Mouse (Mus musculus) neural tube, embryonic 12.5 days (tissue): Measurements from ENCODE around the gene Rap1gap. TPM values are rescaled to one million over a fixed set of nuclear protein-coding genes. Genes with fewer than 3 reads are reported as not detected.

ENCODE experiments used
- ATAC-seq: fragments of 200-750 bp; cut with Nextera tagmentation; 2 replicates; pipeline ENCODE4 v1.8.0; 2017; ENCODE audit warnings: low read depth, mild to moderate bottlenecking, moderate TSS enrichment, moderate library complexity; ENCODE audit not compliant: low FRiP score
- H3K27ac ChIP-seq: fragments of 300-500 bp; sonication (generic); 2 replicates; pipeline ENCODE4 v1.5.1; 2016
- H3K27me3 ChIP-seq: fragments of 300-500 bp; sonication (generic); replicated peaks from 2 replicates; pipeline ENCODE4 v1.6.1; 2016; ENCODE audit warnings: mild to moderate bottlenecking
- H3K36me3 ChIP-seq: fragments of 300-500 bp; sonication (generic); 2 replicates; pipeline ENCODE4 v1.6.1; 2016; ENCODE audit warnings: mild to moderate bottlenecking
- H3K4me1 ChIP-seq: fragments of 300-500 bp; sonication (generic); 2 replicates; pipeline ENCODE4 v1.6.1; 2016
- H3K4me2 ChIP-seq: fragments of 300-500 bp; sonication (generic); replicated peaks from 2 replicates; pipeline ENCODE4 v1.6.1; 2016; ENCODE audit warnings: mild to moderate bottlenecking
- H3K4me3 ChIP-seq: fragments of 300-500 bp; sonication (generic); 2 replicates; pipeline ENCODE4 v1.5.1; 2016
- H3K9ac ChIP-seq: fragments of 300-500 bp; sonication (generic); 2 replicates; pipeline ENCODE4 v1.6.1; 2016; ENCODE audit warnings: mild to moderate bottlenecking
- H3K9me3 ChIP-seq: fragments of 300-500 bp; sonication (generic); 2 replicates; pipeline ENCODE4 v1.6.1; 2016; ENCODE audit warnings: mild to moderate bottlenecking
- WGBS: fragments of 180-500 bp; shearing (Covaris S2); methylation state at CpG from one replicate; pipeline ENCODE4 v1.1.7; 2016; 5-methylcytosine and 5-hydroxymethylcytosine counted together
- polyA plus RNA-seq: library from polyadenylated mRNA; unstranded; fragments of >200 nt; fragmentation: Nextera tagmentation; extraction: Ambion mirVana; gene quantifications from 2 replicates; pipeline ENCODE4 v1.2.1, GENCODE M21; 2016

Rap1gap gene
- 18.3 and 24.7 TPM in 2 replicates for polyA plus RNA-seq

DNA sequence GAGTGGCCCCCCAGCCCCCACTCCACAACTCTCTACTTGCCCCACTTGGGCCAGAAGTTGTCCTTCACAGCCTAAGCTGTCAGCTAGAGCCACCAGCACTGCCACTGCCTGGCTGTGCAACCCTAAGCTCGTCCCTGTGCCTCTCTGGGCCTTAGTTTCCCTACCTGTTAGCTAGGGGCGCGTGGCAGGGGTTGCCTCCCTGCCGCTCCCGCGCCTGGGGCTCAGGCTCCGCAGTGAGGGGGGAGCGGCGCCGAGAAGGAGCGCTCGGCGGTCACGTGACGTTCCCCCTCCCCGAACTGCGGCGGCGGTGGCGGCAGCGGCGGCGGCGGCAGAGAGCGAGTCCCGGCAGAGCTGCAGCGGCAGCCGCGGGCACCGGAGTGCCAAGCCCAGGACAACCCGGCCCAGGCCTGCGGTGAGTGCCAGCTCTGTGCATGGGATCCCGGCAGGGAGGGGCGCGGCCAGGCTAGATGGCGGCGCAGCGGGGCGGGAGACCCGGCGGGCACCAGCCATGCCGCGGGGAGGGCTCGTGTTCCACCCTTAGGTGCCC lies at the start of gene Rap1gap:
TSS of gene Rap1gap (plus strand) at position 294 of the 547 bp plus-strand sequence.
- peak within 1 kb of the TSS; percentile 69 for H3K9ac ChIP-seq
- under 1% methylated on average over 44 of the region's 44 CpGs for WGBS
- peak within 1 kb of the TSS; percentile 87 for H3K4me2 ChIP-seq
- peaks cover 32% of the 10 kb centered on the region for H3K27me3 ChIP-seq
- peak; percentile 51 for ATAC-seq
- peaks cover 22% of the 10 kb centered on the region for H3K4me1 ChIP-seq
- H3K36me3 ChIP-seq, result no peaks in the 10 kb centered on the region
- H3K4me3 ChIP-seq, result peak within 1 kb of the TSS; percentile 52
- no peak within 1 kb of the TSS for H3K27ac ChIP-seq
- H3K9me3 ChIP-seq, result no peaks in the 10 kb centered on the region

DNA sequence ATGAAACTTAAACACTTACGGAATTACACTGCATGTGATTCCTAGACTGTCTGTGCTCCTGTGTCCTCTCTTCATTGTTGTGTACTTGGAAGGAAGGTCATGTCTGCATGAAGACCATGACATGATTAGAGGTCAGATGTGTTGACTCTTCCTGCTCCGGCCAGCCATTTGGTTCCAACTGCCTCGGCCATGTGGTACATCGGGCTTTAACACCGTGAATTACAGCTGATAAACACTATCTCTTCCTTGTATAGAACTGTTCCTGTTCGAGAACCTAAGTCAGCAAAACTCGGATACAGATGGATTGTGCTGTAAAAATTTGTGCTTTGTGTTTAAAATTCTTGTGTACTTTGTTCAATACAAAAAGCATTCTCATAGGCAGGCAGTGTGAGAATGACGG lies 41.7 kb upstream of the Rap1gap start:
- peaks cover 82% of the 10 kb centered on the region for H3K36me3 ChIP-seq

DNA sequence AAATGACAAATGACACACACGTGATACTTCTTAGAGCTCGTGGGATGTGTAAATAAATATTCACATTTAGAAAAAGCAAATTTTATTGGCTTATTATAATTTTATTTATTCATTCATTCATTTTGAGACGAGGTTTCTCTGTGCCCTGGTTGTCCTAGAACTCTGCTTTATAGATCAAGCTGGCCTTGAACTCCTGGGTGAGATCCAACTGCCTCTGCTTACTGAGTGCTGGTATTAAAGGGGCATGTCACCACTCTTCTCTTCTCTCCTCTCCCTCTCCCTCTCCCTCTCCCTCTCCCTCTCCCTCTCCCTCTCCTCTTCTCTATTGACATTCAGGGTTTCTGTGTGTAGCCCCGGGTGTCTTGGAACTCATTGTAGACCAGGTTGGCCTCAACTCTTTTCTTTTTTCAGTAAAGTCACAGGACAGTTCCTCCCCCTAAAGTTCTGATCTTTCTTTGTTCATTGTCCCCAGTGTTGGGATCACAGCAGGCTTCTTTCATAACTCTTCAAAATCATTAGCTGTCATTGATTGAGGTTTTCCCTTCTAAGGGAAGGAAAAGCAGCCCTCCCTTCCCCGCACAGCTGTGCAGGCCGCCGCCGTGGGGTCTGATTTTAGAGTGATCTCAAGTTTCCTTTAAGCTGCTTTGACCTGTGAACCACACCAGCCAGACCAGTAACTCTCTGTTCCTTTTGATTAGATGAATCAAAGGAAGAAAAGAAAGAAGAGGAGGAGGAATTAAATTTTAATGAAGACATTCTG lies 36.9 kb upstream of the Rap1gap start:
- Histone ChIP-seq H3K27ac (no peak overlapping the region), H3K4me3 (no peak overlapping the region), H3K9me3 (no peaks in the 10 kb centered on the region), H3K4me2 (no peak overlapping the region), H3K27me3 (no peaks in the 10 kb centered on the region), H3K36me3 (peaks cover 81% of the 10 kb centered on the region), H3K4me1 (no peaks in the 10 kb centered on the region), H3K9ac (no peak overlapping the region)
- no peak for ATAC-seq
- 69% methylated on average over 8 of the region's 8 CpGs for WGBS

More for the DNA sequence above, 41.7 kb upstream of the Rap1gap start:
- ATAC-seq, result no peak
- H3K27ac ChIP-seq, result no peak overlapping the region
- WGBS, result 93% methylated on average over 8 of the region's 8 CpGs
- H3K9ac ChIP-seq, result no peak overlapping the region
- H3K4me2 ChIP-seq, result no peak overlapping the region
- H3K4me3 ChIP-seq, result no peak overlapping the region
- H3K4me1 ChIP-seq, result no peaks in the 10 kb centered on the region
- no peaks in the 10 kb centered on the region for H3K27me3 ChIP-seq
- no peaks in the 10 kb centered on the region for H3K9me3 ChIP-seq

DNA sequence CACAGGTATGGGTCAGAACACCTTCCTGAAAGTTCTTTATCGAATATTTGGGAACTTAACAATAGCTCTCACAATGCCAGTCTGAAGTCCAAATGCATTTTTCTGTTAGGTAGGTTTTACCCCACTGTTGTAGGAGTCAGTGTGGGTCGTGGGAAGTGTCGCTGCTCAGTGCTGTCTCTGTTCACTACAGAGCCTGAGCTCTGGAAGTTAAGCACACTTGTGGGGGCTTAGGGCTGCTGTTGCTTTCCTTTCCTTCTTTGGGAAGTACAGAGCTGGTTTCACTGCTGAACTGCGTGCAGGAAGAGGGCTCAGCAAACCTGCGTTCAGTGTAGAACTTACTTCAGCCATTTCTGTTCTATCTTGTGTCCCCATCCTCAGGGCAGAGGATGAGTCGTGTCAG lies 36.1 kb upstream of the Rap1gap start:
- no peak overlapping the region for H3K27ac ChIP-seq
- WGBS, result 92% methylated on average over 6 of the region's 6 CpGs
- no peak for ATAC-seq
- H3K4me3 ChIP-seq, result no peak overlapping the region
- no peaks in the 10 kb centered on the region for H3K9me3 ChIP-seq
- no peak overlapping the region for H3K4me2 ChIP-seq
- H3K4me1 ChIP-seq, result no peaks in the 10 kb centered on the region
- no peak overlapping the region for H3K9ac ChIP-seq
- no peaks in the 10 kb centered on the region for H3K27me3 ChIP-seq
- peaks cover 81% of the 10 kb centered on the region for H3K36me3 ChIP-seq

DNA sequence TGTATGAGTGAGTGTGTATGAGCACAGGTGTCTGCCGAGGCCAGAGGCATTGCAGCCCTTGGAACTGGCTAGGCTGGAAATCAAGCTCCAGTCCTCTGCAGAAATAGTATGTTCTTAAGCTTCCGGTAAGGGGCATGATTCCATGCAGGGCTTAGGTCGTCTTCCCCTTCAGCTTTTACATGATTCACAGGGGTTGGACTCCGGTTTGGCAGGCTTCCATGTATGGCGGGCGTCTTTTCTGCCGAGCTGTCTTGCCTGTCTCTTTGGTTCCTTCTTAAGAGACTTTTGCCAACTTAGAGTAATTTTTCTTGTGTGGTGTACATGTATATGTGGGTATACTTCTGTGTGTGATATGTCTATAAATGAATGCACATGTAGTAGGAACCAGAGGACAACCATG lies 35.2 kb upstream of the Rap1gap start:
- H3K27ac ChIP-seq, result no peak overlapping the region
- no peaks in the 10 kb centered on the region for H3K9me3 ChIP-seq
- no peak overlapping the region for H3K4me2 ChIP-seq
- H3K27me3 ChIP-seq, result no peaks in the 10 kb centered on the region
- no peak overlapping the region for H3K4me3 ChIP-seq
- 97% methylated on average over 7 of the region's 7 CpGs for WGBS
- no peaks in the 10 kb centered on the region for H3K4me1 ChIP-seq
- no peak for ATAC-seq
- H3K9ac ChIP-seq, result no peak overlapping the region
- H3K36me3 ChIP-seq, result peaks cover 79% of the 10 kb centered on the region

DNA sequence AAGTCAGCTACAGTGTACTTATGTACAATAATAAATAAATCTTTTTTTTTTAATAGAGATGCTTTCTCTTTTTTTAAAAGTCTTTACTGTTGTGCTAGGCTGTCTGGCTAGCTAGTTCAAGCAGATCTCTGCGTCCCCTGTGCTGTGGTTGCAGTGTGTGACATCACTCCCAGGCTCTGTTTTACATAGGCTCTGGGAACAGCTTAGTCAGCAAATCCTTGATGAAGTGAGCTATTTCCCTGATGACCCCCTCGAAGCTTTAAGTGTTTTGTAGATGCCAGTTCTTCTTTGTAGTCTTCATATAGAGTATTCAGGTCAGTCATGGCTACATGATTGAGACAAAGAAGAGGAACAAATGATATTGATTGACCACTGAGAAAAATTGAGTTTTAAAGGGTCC lies 34.4 kb upstream of the Rap1gap start:
- Histone ChIP-seq H3K36me3 (peaks cover 79% of the 10 kb centered on the region), H3K4me3 (no peak overlapping the region), H3K27me3 (no peaks in the 10 kb centered on the region), H3K9ac (no peak overlapping the region), H3K4me1 (no peaks in the 10 kb centered on the region), H3K27ac (no peak overlapping the region), H3K9me3 (no peaks in the 10 kb centered on the region), H3K4me2 (no peak overlapping the region)
- WGBS, result 84% methylated on average over 2 of the region's 2 CpGs
- no peak for ATAC-seq

DNA sequence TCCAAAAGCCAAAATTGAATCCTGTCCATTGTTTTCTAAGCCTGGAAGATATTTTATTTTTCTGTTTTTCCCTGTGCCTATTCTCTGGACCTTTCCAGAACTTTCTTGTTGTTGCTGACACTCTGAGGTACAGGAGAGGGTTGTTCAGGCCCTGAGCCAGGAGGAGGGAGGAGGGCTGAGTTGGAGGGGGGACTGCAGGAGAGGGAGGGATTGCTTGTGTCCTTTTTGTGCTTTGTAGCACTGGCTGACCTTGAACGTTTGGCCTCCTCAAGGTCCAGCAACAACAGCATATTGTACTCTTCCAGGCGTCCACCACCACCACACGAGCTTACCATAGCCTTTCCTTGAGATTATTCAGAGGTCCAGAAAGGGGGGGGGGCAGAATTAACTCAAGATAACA lies 32.9 kb upstream of the Rap1gap start:
- Histone ChIP-seq H3K27me3 (no peaks in the 10 kb centered on the region), H3K36me3 (peaks cover 87% of the 10 kb centered on the region), H3K27ac (no peak overlapping the region), H3K4me3 (no peak overlapping the region), H3K9me3 (no peaks in the 10 kb centered on the region), H3K4me2 (no peak overlapping the region), H3K4me1 (no peaks in the 10 kb centered on the region), H3K9ac (no peak overlapping the region)
- 69% methylated on average over 3 of the region's 3 CpGs for WGBS
- no peak for ATAC-seq

DNA sequence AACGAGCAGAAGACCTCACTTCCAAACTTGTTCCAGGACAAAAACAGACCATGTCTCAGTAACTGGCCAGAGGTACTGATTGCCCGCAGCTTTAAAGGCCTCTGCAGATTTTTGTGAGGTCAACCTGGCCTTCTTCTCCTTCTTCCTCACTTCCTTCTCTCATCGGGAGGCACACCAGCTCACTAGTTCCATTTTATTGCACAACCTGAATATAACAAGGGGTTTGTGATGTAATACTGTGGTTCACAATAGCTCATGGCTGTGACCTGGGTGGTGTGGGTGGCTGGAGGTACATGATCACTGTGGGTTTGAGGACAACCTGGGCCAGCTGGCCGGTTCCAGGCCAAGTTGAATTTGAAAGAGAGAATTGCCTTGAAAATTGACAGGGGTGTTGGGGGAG lies 31.1 kb upstream of the Rap1gap start:
- H3K36me3 ChIP-seq, result peaks cover 91% of the 10 kb centered on the region
- H3K4me3 ChIP-seq, result no peak overlapping the region
- no peaks in the 10 kb centered on the region for H3K9me3 ChIP-seq
- H3K4me1 ChIP-seq, result no peaks in the 10 kb centered on the region
- WGBS, result 92% methylated on average over 4 of the region's 4 CpGs
- no peak overlapping the region for H3K9ac ChIP-seq
- no peak overlapping the region for H3K27ac ChIP-seq
- no peak overlapping the region for H3K4me2 ChIP-seq
- H3K27me3 ChIP-seq, result no peaks in the 10 kb centered on the region
- ATAC-seq, result no peak

DNA sequence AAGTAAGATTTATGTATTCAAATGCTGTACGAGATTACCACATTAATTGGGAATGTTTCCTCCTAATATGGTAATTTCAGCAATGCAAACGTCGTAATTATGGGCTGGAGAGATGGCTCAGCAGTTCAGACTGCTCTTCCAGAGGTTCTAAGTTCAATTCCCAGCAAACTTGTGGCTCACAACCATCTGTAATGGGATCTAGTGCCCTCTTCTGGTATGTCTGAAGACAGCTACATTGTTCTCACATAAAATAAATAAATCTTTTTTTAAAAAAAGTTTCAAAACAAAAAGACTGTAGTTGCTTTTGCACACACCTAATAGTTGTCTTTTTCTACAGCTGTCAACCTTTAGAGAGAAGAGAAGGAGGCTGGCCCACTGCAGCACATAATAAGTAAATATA lies 27.9 kb upstream of the Rap1gap start:
- Histone ChIP-seq H3K9me3 (no peaks in the 10 kb centered on the region), H3K4me1 (no peaks in the 10 kb centered on the region), H3K9ac (no peak overlapping the region), H3K4me2 (no peak overlapping the region), H3K36me3 (peaks cover 97% of the 10 kb centered on the region), H3K4me3 (no peak overlapping the region), H3K27ac (no peak overlapping the region), H3K27me3 (no peaks in the 10 kb centered on the region)
- 93% methylated on average over 3 of the region's 3 CpGs for WGBS
- ATAC-seq, result no peak

DNA sequence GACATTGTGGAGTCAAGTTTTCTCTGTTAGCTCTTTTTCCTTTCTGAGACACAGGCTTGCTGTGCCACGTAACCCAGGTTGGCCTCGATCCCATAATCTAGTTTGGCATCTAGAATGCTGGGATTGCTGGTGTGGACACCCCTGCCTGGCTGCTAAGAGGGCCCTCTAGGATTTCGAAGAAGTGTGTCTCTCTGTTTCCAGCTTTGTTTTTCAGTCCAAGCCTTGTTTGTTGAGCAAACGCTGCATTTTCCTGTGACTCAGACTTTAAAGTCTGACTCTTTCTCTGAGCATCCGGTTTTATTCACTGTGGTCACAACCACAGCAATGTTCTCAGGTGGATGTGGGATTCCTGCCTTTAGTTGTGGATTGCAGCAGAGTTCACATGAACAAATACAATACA lies 23.0 kb upstream of the Rap1gap start:
- WGBS, result 85% methylated on average over 5 of the region's 5 CpGs

DNA sequence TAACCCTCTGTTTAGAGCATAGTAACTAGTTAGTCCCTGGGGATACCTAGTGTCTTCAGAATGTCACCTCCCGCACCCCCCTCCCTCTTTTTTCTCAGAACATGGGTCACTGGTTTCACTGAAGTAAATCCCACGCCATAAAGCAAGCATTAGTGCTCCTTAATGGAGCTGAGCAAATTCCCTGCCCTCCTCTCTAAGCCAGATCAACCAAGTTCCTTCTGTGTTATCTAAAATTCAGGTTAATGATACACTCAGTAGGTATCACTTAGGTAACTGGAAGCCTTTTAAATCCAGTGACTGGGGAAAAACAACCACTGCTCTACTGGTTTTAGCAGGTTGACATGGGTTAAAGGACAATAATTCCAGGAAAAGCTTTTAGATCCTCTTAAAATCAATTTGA lies 22.4 kb upstream of the Rap1gap start:
- no peak overlapping the region for H3K4me2 ChIP-seq
- H3K9me3 ChIP-seq, result no peaks in the 10 kb centered on the region
- ATAC-seq, result no peak
- H3K4me3 ChIP-seq, result no peak overlapping the region
- no peak overlapping the region for H3K9ac ChIP-seq
- H3K4me1 ChIP-seq, result no peaks in the 10 kb centered on the region
- H3K27ac ChIP-seq, result no peak overlapping the region
- peaks cover 85% of the 10 kb centered on the region for H3K36me3 ChIP-seq
- WGBS, result 59% methylated on average over 2 of the region's 2 CpGs
- no peaks in the 10 kb centered on the region for H3K27me3 ChIP-seq

More for the DNA sequence above, 23.0 kb upstream of the Rap1gap start:
- Histone ChIP-seq H3K9ac (no peak overlapping the region), H3K36me3 (peaks cover 85% of the 10 kb centered on the region), H3K4me2 (no peak overlapping the region), H3K9me3 (no peaks in the 10 kb centered on the region), H3K27ac (no peak overlapping the region), H3K27me3 (no peaks in the 10 kb centered on the region), H3K4me1 (no peaks in the 10 kb centered on the region), H3K4me3 (no peak overlapping the region)
- no peak for ATAC-seq

DNA sequence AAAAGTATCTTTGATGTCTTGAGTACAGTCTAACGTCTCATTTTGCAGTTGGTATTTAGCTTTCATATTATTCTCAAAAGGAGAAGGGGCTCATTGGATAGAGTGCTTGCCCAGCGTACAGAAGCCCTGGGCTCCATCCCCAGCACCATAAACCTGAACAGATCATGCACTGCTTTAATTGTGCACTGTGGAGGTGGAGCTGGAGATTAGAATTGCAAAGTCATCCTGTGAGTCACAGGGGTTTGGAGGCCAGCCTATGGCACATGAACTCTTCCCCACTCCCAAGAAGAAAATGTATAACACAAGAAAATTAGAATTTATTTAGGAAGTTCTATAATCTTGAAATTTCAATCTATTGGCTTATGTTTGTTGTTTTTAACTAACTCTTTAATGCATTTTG lies 21.1 kb upstream of the Rap1gap start:
- peaks cover 83% of the 10 kb centered on the region for H3K36me3 ChIP-seq
- 90% methylated on average over 2 of the region's 2 CpGs for WGBS

DNA sequence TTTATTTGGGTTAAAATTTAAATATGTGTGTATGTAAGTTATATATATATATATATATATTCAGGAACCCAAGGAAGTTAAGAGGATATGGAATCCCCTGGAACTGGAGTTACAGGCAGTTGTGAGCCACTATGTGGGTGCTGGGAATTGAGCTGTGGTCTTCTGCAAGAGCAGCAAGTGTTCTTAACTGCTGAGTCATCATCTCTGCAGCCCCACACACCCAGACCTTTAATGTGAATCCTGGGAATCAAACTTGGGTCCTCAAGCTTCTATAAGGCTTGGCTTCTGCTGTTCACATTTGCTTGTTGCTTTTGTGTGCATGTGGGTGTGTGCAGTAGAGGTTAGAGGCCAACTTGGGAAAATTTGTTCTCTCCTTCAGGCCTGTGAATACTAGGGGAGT lies 18.3 kb upstream of the Rap1gap start:
- Histone ChIP-seq H3K27me3 (no peaks in the 10 kb centered on the region), H3K9me3 (no peaks in the 10 kb centered on the region), H3K36me3 (peaks cover 84% of the 10 kb centered on the region), H3K4me1 (no peaks in the 10 kb centered on the region), H3K9ac (no peak overlapping the region), H3K27ac (no peak overlapping the region), H3K4me2 (no peak overlapping the region), H3K4me3 (no peak overlapping the region)
- no peak for ATAC-seq

More for the DNA sequence above, 21.1 kb upstream of the Rap1gap start:
- H3K9me3 ChIP-seq, result no peaks in the 10 kb centered on the region
- H3K4me3 ChIP-seq, result no peak overlapping the region
- ATAC-seq, result no peak
- H3K27me3 ChIP-seq, result no peaks in the 10 kb centered on the region
- no peak overlapping the region for H3K27ac ChIP-seq
- H3K4me1 ChIP-seq, result no peaks in the 10 kb centered on the region
- no peak overlapping the region for H3K9ac ChIP-seq
- no peak overlapping the region for H3K4me2 ChIP-seq
